Mouse (Mus musculus): ENCODE data around the gene Itpk1.

The Itpk1 gene

GRCm38 (mm10) chr12:102622302-102622842 is 82.4 kb downstream of the Itpk1 start:
- peak; percentile 19 for DNase-seq

DNA sequence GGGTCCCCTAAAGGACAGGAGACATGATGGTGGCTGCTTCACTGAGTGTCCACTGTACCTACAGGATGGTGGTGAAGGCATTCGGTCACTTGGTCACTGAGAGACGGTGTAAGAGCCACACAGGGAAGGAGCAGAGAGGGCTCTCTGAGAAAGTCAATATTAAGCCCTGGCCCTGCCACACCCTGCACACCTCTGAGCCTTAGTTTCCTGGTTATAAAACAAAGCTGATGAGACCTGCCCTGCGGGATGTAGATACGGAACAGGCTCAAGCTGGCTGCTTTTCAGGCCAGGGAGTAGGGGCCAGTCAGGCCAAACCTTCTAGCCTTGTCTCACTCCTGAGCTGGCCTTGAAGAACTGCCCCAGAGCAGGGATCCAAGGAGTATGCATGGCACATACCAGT is 82.9 kb downstream of the Itpk1 start:
- no peak for DNase-seq

DNA sequence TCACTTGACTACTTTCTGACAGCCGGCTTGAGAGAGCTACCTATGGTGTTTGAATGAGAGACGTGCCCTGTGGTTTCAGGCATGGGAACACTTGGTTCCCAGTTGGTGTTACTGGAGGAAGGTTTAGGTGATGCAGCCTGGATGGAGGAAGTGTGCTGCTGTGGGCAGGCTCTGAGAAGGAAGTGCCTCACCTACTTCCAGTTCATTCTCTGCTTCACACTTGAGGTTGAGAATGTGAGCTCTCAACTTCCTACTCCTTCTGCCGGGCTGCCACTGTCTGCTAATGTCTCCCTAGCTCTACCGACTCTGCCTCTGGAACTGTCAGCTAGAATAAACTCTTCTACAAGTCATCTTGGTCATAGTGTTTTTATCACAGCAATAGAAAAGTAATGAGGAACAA is 83.5 kb downstream of the Itpk1 start:
- no peak for DNase-seq

DNA sequence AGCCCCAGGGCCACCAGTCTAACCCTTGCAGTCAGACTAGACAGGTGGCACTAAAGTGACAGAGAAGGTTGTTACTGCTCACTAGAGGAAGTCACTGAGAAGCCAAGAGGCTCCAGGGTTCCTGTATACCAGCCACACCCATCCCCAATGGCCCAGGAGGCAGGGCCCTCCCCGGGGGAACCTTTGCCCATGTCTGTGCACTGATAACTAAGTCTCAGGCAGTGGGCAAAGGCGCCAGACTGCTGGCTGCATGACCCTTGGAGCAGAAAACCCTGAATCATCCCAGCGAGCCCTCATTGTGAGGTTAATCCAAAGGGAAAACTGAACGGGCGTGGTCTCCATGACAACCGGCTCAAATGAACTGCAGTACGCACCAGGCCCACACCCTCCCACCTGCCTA is 84.8 kb downstream of the Itpk1 start:
- no peak for DNase-seq

GRCm38 (mm10) chr12:102618085-102618484 is 86.6 kb downstream of the Itpk1 start:
- DNase-seq, result no peak

DNA sequence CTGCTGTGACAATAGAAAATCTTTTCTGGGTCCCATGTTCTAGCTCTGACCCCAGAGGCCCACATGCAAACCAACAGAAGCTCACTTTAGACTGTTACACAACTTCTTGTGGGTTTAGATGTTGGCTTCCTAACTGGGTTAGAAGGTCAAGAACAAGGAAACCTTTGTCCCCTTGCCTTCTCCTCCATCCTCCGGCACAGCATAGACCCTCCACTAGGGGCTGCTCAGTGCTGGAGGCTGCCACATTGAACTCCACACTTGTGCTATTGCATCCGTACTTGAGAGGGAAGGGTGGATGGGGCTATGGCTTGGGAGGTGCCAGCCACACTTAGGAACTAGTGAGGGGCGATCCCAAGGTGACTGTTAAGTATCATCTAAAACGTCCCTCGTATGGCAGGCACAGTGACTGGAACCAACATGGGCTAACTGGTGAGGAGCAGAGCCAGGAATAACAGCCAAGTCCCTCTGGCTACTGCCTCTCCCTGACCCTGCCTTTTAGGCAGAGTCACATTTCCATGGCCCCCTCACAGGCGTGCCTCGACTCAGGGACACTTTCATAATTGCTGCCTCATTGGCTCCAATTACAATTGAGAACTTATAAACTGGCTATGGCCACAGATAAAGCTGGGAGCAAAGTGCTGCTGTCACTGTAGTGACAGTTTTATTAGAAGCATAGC is 87.7 kb downstream of the Itpk1 start:
- peak; percentile 39 for DNase-seq

DNA sequence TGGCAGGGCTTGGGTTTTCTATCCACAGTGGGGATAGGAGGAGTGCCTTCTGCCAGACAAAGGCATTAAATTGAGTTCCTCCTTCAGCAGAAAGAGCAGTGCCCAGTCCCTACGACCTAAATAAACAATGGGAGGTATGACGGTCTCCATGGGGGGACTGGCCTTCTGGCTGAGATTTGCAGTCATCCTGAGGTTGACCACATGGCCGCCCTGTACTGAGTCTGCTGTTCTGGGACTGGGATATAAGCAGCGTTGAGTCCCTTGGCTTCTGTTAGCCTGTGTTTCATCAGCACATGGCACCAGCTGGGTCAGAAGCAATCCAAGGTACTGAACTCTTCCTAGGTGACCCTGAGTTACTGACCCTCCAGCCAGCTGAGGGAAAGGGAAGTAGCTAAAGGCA is 88.5 kb downstream of the Itpk1 start:
- DNase-seq, result no peak

DNA sequence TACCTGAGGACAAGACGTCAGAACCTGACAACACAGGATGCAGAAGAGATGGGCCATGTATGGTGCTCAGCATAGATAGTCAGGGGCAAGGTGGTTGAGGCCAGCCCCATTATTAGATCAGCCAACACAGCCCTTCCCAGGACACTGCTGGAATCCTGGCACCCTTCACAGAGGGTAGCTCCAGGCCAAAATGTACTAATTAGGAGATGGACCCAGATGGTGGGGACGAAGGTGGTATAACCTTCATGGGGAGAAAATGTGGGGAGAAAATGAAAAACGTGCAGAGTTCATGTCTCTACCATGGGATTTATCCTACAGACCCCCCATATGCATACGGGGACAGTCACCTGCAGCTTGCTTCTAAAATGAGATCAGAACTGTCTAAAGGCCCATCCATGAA is 91.3 kb downstream of the Itpk1 start:
- no peak for DNase-seq

DNA sequence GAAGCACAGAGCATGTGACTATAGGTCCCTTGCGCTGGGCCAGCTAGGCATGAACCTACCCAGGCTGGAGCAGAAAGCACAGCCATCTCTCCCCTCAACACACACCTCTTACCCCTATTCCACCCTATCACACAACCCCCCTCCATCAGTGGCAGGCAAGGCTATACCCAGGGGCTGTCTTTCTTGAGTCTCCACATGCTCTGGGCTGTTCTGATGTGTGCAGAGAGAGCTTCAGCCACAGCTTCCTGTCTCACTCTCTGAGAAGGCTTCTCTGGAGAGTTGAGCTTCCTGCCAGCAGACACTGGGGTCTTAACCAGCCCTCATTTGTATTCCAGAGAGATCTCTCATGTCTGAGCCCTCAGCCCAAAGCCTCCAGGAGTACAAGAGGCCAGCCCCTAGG is 92.3 kb downstream of the Itpk1 start:
- DNase-seq, result no peak

DNA sequence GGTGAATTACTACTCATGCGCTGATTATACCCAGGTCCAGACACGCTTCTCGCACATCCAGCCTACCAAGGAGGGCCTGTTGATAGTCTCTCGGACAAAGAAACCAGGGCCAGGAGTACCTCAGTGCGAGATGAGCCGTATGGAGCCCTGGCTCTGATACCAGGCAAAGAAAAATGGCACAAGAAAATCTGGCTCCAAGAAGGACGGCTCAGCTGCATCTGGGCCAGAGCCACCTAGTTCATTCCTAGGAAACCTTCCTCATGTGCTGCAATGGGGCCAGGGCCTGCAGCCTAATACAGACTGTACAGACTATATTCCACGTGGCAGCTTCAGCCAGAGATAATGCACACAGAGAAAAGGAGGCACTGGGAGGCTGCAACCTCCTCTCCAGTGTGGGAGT is 93.8 kb downstream of the Itpk1 start:
- no peak for DNase-seq

- DNase-seq, result no peak
These were observed 96.8 kb downstream of the Itpk1 start for GRCm38 (mm10) chr12:102607808-102608517.

- no peak for DNase-seq
These were observed 97.7 kb downstream of the Itpk1 start for GRCm38 (mm10) chr12:102607066-102607465.

DNA sequence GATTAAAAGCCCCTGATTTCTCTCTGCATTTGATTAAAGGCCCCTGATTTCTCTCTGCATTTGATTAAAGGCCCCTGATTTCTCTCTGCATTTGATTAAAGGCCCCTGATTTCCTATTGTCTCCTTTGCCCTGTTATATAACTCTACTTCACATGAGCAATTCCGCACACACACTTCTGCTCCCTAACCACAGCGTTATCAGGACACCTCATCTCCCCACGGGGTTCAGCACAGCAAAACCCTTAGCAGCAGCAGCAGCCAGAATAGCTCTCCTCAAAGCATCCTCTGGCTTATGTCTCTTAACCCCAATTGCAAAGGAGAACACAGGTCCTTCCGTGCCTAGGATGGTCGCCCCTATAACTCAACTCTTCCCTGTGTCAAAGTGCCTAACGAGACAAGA is 99.1 kb downstream of the Itpk1 start:
- no peak for DNase-seq

DNA sequence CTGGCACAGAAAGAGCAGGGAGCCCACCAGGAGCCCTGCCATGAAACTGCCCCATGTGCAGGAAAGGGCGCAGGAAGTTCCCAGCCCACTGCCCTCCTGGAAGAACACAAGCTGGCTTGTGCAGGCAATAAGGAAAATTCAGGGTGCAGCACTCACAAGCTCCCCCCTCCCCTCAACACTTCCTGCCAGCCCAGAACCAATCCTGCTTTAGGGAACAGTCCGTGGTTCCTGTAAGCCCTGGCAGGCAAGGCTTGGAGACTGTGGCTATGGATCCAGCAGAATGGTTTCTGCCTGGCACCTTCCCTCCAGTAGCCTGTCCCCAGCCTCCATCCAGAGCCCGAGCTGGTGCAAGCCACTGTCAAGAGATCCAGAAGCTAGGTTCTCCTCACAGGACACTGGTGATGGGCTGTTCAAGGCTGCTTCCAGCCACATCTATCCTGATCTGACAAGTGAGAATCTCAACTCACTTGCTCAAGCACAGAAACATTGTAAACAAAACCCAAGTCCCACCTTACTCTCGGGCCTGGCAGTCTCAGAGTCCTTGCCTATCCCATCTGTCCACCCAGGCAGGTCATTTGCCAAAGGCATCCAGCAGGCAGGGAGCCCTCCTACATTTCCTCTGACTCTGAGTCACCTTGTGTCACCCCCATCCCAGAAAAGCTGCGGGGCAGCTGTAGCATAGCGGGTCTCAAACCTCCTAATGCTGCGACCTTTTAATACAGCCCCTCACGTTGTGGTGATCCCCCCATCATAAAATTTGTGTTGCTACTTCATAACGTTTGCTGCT is 102.3 kb downstream of the Itpk1 start:
- no peak for DNase-seq

GRCm38 (mm10) chr12:102601847-102602246 is 102.9 kb downstream of the Itpk1 start:
- DNase-seq, result peak; percentile 30

DNA sequence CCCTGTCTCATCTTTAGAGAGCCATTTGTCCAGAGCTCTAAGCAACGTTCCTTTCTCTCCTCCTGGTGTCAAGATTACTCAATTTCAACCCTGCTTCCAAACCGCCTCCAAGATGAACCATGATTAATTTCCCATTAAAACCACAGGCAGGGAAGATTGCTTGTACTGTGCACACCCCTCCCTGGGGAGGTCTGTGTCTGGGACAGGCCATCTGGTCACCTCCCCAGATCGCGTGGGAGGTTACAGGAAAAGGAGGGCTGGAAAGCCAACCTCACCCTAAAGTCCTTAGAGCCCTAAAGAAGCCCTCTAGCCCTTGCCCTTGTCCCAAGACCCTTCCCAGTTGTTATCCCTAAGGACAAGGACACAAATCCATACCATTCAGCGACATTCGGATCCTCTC is 104.4 kb downstream of the Itpk1 start:
- DNase-seq, result peak; percentile 24

GRCm38 (mm10) chr12:102599801-102600200 is 104.9 kb downstream of the Itpk1 start:
- DNase-seq, result no peak

GRCm38 (mm10) chr12:102598535-102598934 is 106.2 kb downstream of the Itpk1 start:
- DNase-seq, result no peak

GRCm38 (mm10) chr12:102597466-102597865 is 107.3 kb downstream of the Itpk1 start:
- no peak for DNase-seq

DNA sequence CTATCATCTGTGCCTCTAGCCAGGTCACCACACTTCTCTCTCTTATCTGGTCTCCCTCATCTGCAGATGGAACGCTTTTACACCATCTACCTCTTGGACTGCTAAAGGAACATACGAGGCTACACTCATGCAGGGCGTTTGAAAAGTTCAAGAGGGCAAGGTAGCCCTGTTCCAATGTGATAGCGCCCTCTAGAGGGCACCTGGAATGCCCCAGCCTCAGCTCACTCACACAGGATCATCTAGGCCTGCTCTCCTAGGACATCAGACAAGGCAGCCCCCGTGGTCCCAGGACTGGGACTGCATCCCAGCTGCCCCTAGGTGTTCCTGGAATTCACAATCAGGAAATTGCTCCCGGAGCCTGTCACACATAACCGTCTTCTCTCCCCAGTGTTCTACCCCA is 108.3 kb downstream of the Itpk1 start:
- no peak for DNase-seq

GRCm38 (mm10) chr12:102594627-102595026 is 110.1 kb downstream of the Itpk1 start:
- no peak for DNase-seq

DNA sequence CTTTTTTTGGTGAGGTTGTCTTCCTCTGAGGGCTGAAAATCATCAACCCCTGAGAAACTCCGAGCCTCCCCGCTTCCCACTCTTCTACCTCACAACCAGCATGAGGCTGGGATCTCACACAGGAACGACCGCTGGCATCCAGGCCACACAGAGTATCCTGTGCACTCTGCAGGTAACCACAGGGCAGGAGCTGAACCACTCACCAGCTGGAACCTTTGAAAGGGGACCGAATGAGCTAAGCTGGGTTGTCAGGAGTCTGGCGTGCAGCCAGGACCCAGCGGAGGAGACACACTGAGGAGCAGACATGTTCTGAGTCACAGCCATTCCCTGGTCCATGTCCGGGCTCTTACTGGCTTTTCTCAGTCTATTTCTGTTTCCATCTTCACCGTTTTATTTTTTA is 111.0 kb downstream of the Itpk1 start:
- no peak for DNase-seq

DNA sequence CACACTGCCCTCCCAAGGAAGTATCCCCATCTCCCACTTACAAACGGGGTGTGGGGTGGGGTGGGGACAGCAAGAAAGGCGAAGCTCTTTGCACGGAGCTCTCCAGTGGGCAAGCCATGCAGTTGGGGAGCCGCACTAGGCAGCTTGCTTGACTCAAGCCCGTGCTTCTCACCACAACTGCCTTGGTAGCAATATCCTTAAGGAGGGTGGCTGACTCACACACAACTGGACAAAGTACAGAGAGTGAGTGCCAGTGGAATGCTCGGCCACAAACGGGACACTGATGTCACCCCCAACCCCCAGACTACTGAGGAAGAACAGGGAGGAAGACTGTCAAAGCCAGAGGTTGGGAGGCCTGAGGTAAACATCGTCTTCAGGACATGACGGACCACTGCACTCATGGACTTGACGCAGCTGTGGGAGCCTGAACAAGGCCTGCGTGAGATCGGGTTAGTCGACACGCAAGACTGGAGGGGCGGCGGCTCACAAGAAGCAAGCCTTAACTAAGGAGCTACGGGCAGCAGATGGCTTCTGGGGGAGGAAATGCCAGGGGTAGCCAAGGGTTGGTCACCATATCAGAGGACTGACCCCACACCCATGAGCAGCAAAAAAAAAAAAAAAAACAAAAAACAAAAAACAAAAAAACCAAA is 113.9 kb downstream of the Itpk1 start:
- DNase-seq, result no peak

All from embryo, embryonic 11 days (tissue).